Mouse (Mus musculus) spleen, adult 10 weeks (tissue): ENCODE data around the gene Hspg2. TPM values are rescaled to one million over a fixed set of nuclear protein-coding genes. Genes with fewer than 3 reads are reported as not detected.

Experiments
- polyA plus RNA-seq: library from polyadenylated mRNA; stranded (reverse); fragments of 350-450 nt; fragmentation: Illumina TruSeq; extraction: RNeasy Lipid Tissue Mini Kit (QIAGEN cat#74804); gene quantifications from one replicate; pipeline ENCODE4 v1.2.3, GENCODE M21; 2015; ENCODE audit warnings: low replicate concordance; ENCODE audit not compliant: insufficient read depth

Hspg2 gene
- 2.9 TPM for polyA plus RNA-seq

GRCm38 (mm10) chr4:137468260-137469080, at the start of gene Hspg2:
Gene Hspg2 (plus strand): TSS chr4:137468769.

GRCm38 (mm10) chr4:137430502-137430901, 38.1 kb upstream of the Hspg2 start, which contains the start of gene Cela3b:
Gene Cela3b (minus strand): TSS chr4:137430540.

GRCm38 (mm10) chr4:137453234-137453767, 15.3 kb upstream of the Hspg2 start, which contains the start of gene 1700013G24Rik:
Gene 1700013G24Rik (plus strand): TSS chr4:137453284.

GRCm38 (mm10) chr4:137574469-137574868, 105.9 kb downstream of the Hspg2 start, which contains the start of gene Ldlrad2:
Gene Ldlrad2 (minus strand): TSS chr4:137574569.

GRCm38 (mm10) chr4:137593601-137594495, 125.3 kb downstream of the Hspg2 start, which contains the start of gene Usp48:
Gene Usp48 (plus strand): TSS chr4:137593755.

Other genes with a start within 250 kb of the Hspg2 start
- gene Wnt4, start 191.3 kb upstream of the Hspg2 start, polyA plus RNA-seq = not detected
- gene Cdc42, start 111.0 kb upstream of the Hspg2 start, polyA plus RNA-seq = 788 TPM
- gene Cela3a, start 59.0 kb upstream of the Hspg2 start, polyA plus RNA-seq = not detected
- gene Cela3b, start 38.2 kb upstream of the Hspg2 start, polyA plus RNA-seq = 2.5 TPM
- gene 1700013G24Rik, start 15.5 kb upstream of the Hspg2 start, polyA plus RNA-seq = not detected
- gene Ldlrad2, start 105.8 kb downstream of the Hspg2 start, polyA plus RNA-seq = not detected
- gene Usp48, start 125.0 kb downstream of the Hspg2 start, polyA plus RNA-seq = 168 TPM
- gene Rap1gap, start 196.0 kb downstream of the Hspg2 start, polyA plus RNA-seq = 2.7 TPM